Mouse (Mus musculus): Measurements from ENCODE around the gene Baz2a.

- TF ChIP-seq CTCF (IDR thresholded peaks at IDR 0.05) (peak; percentile 73), EP300 (IDR thresholded peaks at IDR 0.05) (peak; percentile 87; the same call in 1 of the 2 replicates)
Measured at GRCm38 (mm10) chr10:128149592-128149991, 58.2 kb downstream of the Baz2a start.

Measured in lung, postnatal 0 days (tissue).